Comparison of ENCODE assay signal across 14 mouse cellular contexts in the genomic region with DNA sequence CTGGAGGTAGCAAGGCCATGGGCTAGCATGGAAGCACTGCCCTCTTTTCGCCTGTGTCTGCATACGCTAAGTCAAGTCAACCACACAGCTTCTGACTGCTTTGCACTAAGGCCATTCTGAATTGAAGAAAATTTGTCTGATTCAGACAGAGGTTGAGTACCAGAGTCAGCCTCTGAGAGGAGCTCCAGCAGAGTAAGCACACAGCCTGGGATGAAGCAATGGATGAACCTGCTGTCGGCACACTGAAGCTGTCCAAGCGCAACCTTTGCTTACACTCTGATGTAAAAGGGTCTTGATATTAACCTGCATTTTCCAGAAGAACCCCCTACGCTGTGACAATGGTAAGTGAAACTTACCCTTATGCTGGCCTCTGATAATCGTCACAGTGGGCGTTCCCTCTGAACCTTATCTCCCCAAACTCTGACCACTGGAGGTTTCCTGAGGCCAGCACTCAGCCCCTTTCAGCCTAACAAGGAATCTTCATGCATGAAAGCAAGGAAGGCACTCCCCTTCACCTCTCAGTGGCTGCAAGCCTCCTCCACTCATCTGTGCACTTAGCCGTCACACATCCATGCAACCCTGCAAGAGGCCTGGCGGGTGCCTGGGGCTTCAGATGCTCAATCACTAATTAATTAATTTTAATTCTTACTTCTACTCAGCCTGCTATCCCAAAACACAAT. TPM values are rescaled to one million over a fixed set of nuclear protein-coding genes. Genes with fewer than 3 reads are reported as not detected.
DNase-seq lines count a peak whose midpoint lies in the region; ATAC-seq lines count a peak whose summit lies in the region.
"Had no signal": no experiment of that assay in that cellular context is flagged by ENCODE, and none has a peak within 500 bp of the region (broad histone marks: within the 10 kb centered on the region; RNA-seq: fewer than 3 reads in every experiment).

No protein-coding gene starts in this region.

- no peaks in the 10 kb centered on the region for H3K27me3 ChIP-seq in hindbrain, embryonic 13.5 days
- H3K27me3 ChIP-seq in hindbrain, embryonic 12.5 days, result no peaks in the 10 kb centered on the region
- H3K27me3 ChIP-seq in neural tube, embryonic 12.5 days (replicated peaks), result no peaks in the 10 kb centered on the region
- no peaks in the 10 kb centered on the region for H3K27me3 ChIP-seq in liver, embryonic 11.5 days (replicated peaks; ENCODE audit: control insufficient read depth, insufficient read depth, low read length)

- H3K36me3 ChIP-seq in hindbrain, embryonic 13.5 days, result no peaks in the 10 kb centered on the region
- no peaks in the 10 kb centered on the region for H3K36me3 ChIP-seq in hindbrain, embryonic 12.5 days
- H3K36me3 ChIP-seq in neural tube, embryonic 12.5 days, result no peaks in the 10 kb centered on the region
- H3K36me3 ChIP-seq in liver, embryonic 11.5 days (ENCODE audit: control insufficient read depth, insufficient read depth, low read length), result no peaks in the 10 kb centered on the region

- H3K9me3 ChIP-seq in hindbrain, embryonic 13.5 days, result no peaks in the 10 kb centered on the region
- no peaks in the 10 kb centered on the region for H3K9me3 ChIP-seq in hindbrain, embryonic 12.5 days (replicated peaks)
- H3K9me3 ChIP-seq in neural tube, embryonic 12.5 days, result no peaks in the 10 kb centered on the region
- H3K9me3 ChIP-seq in liver, embryonic 11.5 days (ENCODE audit: control insufficient read depth, low read length), result no peaks in the 10 kb centered on the region

- no peak overlapping the region for H3K4me2 ChIP-seq in hindbrain, embryonic 13.5 days
- H3K4me2 ChIP-seq in hindbrain, embryonic 12.5 days (replicated peaks), result no peak overlapping the region
- H3K4me2 ChIP-seq in neural tube, embryonic 12.5 days (replicated peaks), result no peak overlapping the region
- peak overlapping the region; percentile 47 for H3K4me2 ChIP-seq in liver, embryonic 11.5 days

- H3K4me1 ChIP-seq in hindbrain, embryonic 13.5 days (replicated peaks), result 0 out of 2 replicates have a peak, but pooled peaks cover 3% of the 10 kb centered on the region
- H3K4me1 ChIP-seq in hindbrain, embryonic 12.5 days, result no peaks in the 10 kb centered on the region
- H3K4me1 ChIP-seq in neural tube, embryonic 12.5 days, result no peaks in the 10 kb centered on the region
- H3K4me1 ChIP-seq in liver, embryonic 11.5 days (replicated peaks; ENCODE audit: control insufficient read depth, insufficient read depth, low read length), result peaks cover 5% of the 10 kb centered on the region; the same call in 1 of the 2 replicates

- DNase-seq in neural tube, embryonic 10.5 days (ENCODE audit: extremely low spot score, low spot score), result no peak
- peak; percentile 35 for DNase-seq in liver, embryonic 11.5 days (ENCODE audit: low spot score)
- no peak for DNase-seq in cerebellum, postnatal 25 days
- DNase-seq: adrenal gland, adult 8-10 months; cerebellum, adult 2 months; lung, postnatal 36 days; thymus, adult 18-20 months had no signal

- WGBS in hindbrain, embryonic 13.5 days, result 74% methylated on average over 9 of the region's 9 CpGs
- WGBS in hindbrain, embryonic 12.5 days, result 77% methylated on average over 9 of the region's 9 CpGs
- WGBS in neural tube, embryonic 12.5 days, result 85% methylated on average over 9 of the region's 9 CpGs
- 36% methylated on average over 9 of the region's 9 CpGs for WGBS in liver, embryonic 11.5 days

- H3K9ac ChIP-seq in hindbrain, embryonic 13.5 days, result no peak overlapping the region
- H3K9ac ChIP-seq in hindbrain, embryonic 12.5 days, result no peak overlapping the region
- H3K9ac ChIP-seq in neural tube, embryonic 12.5 days, result no peak overlapping the region
- no peak overlapping the region for H3K9ac ChIP-seq in liver, embryonic 11.5 days (ENCODE audit: low read depth, low read length)

- no peak overlapping the region for H3K27ac ChIP-seq in hindbrain, embryonic 13.5 days
- no peak overlapping the region for H3K27ac ChIP-seq in hindbrain, embryonic 12.5 days
- no peak overlapping the region for H3K27ac ChIP-seq in neural tube, embryonic 12.5 days
- no peak overlapping the region for H3K27ac ChIP-seq in liver, embryonic 11.5 days (ENCODE audit: low read depth, low read length)

- ATAC-seq in hindbrain, embryonic 13.5 days (ENCODE audit: low FRiP score), result peak; percentile 61; the same call in 1 of the 2 replicates
- no peak for ATAC-seq in hindbrain, embryonic 12.5 days (ENCODE audit: low FRiP score)
- ATAC-seq in neural tube, embryonic 12.5 days (ENCODE audit: low FRiP score, low read depth), result peak; percentile 29; the same call in 1 of the 2 replicates
- ATAC-seq in liver, embryonic 11.5 days (replicated peaks; ENCODE audit: low FRiP score), result peak; percentile 88
- no peak for ATAC-seq in erythroid progenitor cell, adult 5-6 weeks (replicated peaks; ENCODE audit: low FRiP score, poor library complexity, severe bottlenecking)

- H3K4me3 ChIP-seq in hindbrain, embryonic 13.5 days, result no peak overlapping the region
- H3K4me3 ChIP-seq in hindbrain, embryonic 12.5 days, result no peak overlapping the region
- no peak overlapping the region for H3K4me3 ChIP-seq in neural tube, embryonic 12.5 days
- H3K4me3 ChIP-seq in liver, embryonic 11.5 days (ENCODE audit: low read depth, low read length), result no peak overlapping the region

RNA-seq across cellular contexts. Expression of a gene that starts 45.3 kb away (rescaled TPM):
- 0.19 TPM in 1 of 2 replicates, not detected in the other for polyA plus RNA-seq in hindbrain, embryonic 13.5 days (2015; fragmentation: Nextera tagmentation; extraction: Ambion mirVana)
- polyA plus RNA-seq in hindbrain, embryonic 12.5 days (2016; fragmentation: Nextera tagmentation; extraction: Ambion mirVana), result not detected in 2 replicates
- not detected in 2 replicates for polyA plus RNA-seq in neural tube, embryonic 12.5 days (2016; fragmentation: Nextera tagmentation; extraction: Ambion mirVana)
- not detected in 2 replicates for polyA plus RNA-seq in liver, embryonic 11.5 days (2014; fragmentation: Nextera tagmentation; extraction: Ambion mirVana)
- total RNA-seq in erythroid progenitor cell, adult 5-6 weeks (2015; ENCODE audit: low replicate concordance), result not detected in 2 replicates
- not detected in 2 replicates for total RNA-seq in erythroid progenitor cell, adult 5-6 weeks (2017; ENCODE audit: low replicate concordance)
- total RNA-seq: layer of hippocampus, adult 18-20 months had no signal
- polyA plus RNA-seq: embryonic facial prominence, embryonic 14.5 days; spleen, adult 2 months had no signal

Comparison
In these comparisons a context has a peak if more than half of its experiments do, and no peak if none do; other contexts are left out.
1. ATAC-seq: peak in hindbrain, embryonic 13.5 days (single experiment), neural tube, embryonic 12.5 days (single experiment) and liver, embryonic 11.5 days (single experiment); none in hindbrain, embryonic 12.5 days (single experiment) and erythroid progenitor cell, adult 5-6 weeks (single experiment).